Mouse (Mus musculus): ENCODE data around the gene Ipo8. TPM values are rescaled to one million over a fixed set of nuclear protein-coding genes. Genes with fewer than 3 reads are reported as not detected.
A peak's percentile ranks its signal among the peaks of the same experiment; 100 is the strongest.

Ipo8 gene
- 10 to 100 TPM; 13.7 to 93.0 (median 68.8) TPM for total RNA-seq (2018; cell fraction: chromatin; rRNA removed)
- total RNA-seq (2018; cell fraction: cytosol; rRNA removed): 10 to 100 TPM; 17.0 to 29.3 (median 23.8) TPM
- total RNA-seq (2018; cell fraction: nucleus; rRNA removed): 10 to 100 TPM; 11.2 to 77.2 (median 37.2) TPM
- polyA plus RNA-seq (2018): 13.5 to 24.2 TPM (median 16.9 TPM) in 3 replicates

GRCm38 (mm10) chr6:148830748-148831727 is at the start of gene Ipo8:
Gene Ipo8 (minus strand): TSS chr6:148831467.
- WGBS (ENCODE audit: missing documents): 2% methylated on average over 47 of the region's 47 CpGs
- Histone ChIP-seq H3K79me2 (ENCODE audit: inconsistent target) (peaks cover 52% of the 10 kb centered on the region), H3K36me3 (ENCODE audit: inconsistent target) (no peaks in the 10 kb centered on the region), H3K4me3 (ENCODE audit: inconsistent target) (peak within 1 kb of the TSS; percentile 99), H3K27ac (peak within 1 kb of the TSS; percentile 12; the same call in 1 of the 2 replicates)

- no peak overlapping the region for H3K4me3 ChIP-seq (ENCODE audit: inconsistent target)
- WGBS (ENCODE audit: missing documents): 91% methylated on average over 1 of the region's 1 CpGs
- H3K36me3 ChIP-seq (ENCODE audit: inconsistent target): no peaks in the 10 kb centered on the region
- no peak overlapping the region for H3K27ac ChIP-seq
- H3K79me2 ChIP-seq (ENCODE audit: inconsistent target): no peaks in the 10 kb centered on the region
Measured at GRCm38 (mm10) chr6:148873911-148874310, 42.6 kb upstream of the Ipo8 start.

GRCm38 (mm10) chr6:148845629-148846028 is 14.4 kb upstream of the Ipo8 start:
- H3K36me3 ChIP-seq (ENCODE audit: inconsistent target): no peaks in the 10 kb centered on the region
- H3K4me3 ChIP-seq (ENCODE audit: inconsistent target): no peak overlapping the region
- no peak overlapping the region for H3K27ac ChIP-seq
- no peaks in the 10 kb centered on the region for H3K79me2 ChIP-seq (ENCODE audit: inconsistent target)

GRCm38 (mm10) chr6:148841760-148842159 is 10.5 kb upstream of the Ipo8 start:
- 100% methylated on average over 1 of the region's 1 CpGs for WGBS (ENCODE audit: missing documents)
- H3K27ac ChIP-seq: no peak overlapping the region
- no peaks in the 10 kb centered on the region for H3K36me3 ChIP-seq (ENCODE audit: inconsistent target)
- no peak overlapping the region for H3K4me3 ChIP-seq (ENCODE audit: inconsistent target)
- H3K79me2 ChIP-seq (ENCODE audit: inconsistent target): no peaks in the 10 kb centered on the region

DNA sequence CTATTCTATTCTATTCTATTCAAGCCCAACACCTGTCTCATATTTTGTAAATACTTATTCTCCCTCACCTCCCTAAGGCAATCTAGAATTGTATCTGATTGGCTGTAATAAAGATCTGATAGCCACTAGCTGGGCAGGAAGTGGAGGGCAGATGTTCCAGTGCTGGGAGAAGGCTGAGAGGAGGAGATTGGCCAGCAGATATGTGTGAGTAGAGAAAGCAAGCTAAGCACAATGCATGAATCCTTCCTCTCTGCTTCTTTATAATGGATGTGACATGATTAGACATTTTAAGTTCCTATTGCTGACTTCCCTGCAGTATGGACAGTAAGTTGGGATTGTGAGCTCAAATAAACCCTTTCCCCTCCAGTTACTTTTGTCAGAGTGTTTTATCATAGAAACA is 7.2 kb upstream of the Ipo8 start:
- no peak overlapping the region for H3K4me3 ChIP-seq (ENCODE audit: inconsistent target)
- no peak overlapping the region for H3K27ac ChIP-seq
- H3K79me2 ChIP-seq (ENCODE audit: inconsistent target): no peaks in the 10 kb centered on the region
- no peaks in the 10 kb centered on the region for H3K36me3 ChIP-seq (ENCODE audit: inconsistent target)

DNA sequence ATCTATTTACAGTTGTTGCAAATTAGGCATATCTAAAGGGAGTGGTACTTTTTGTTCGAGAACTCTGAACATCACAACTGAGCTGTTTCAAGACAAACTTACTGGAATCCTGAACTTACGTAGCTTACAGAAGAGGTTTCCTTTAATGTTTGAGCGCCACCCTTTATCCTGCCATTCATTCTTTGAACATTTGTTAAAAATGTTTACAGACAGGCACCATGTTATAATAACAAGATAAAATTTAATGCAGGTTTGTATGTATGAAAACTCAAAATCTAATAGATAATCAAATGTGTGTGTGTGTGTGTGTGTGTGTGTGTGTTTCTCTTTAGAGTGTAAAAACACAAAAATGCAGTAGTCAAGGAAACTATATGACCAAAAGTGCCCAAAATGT is 458 bp upstream of the Ipo8 start:
- Histone ChIP-seq H3K4me3 (ENCODE audit: inconsistent target) (peak overlapping the region; percentile 99), H3K79me2 (ENCODE audit: inconsistent target) (peaks cover 45% of the 10 kb centered on the region), H3K36me3 (ENCODE audit: inconsistent target) (no peaks in the 10 kb centered on the region), H3K27ac (no peak overlapping the region)
- 34% methylated on average over 3 of the region's 3 CpGs for WGBS (ENCODE audit: missing documents)

- peak overlapping the region; percentile 99 for H3K4me3 ChIP-seq (ENCODE audit: inconsistent target)
- H3K79me2 ChIP-seq (ENCODE audit: inconsistent target): peaks cover 59% of the 10 kb centered on the region
- WGBS (ENCODE audit: missing documents): 3% methylated on average over 3 of the region's 3 CpGs
Measured at GRCm38 (mm10) chr6:148830355-148830747, 916 bp downstream of the Ipo8 start.

DNA sequence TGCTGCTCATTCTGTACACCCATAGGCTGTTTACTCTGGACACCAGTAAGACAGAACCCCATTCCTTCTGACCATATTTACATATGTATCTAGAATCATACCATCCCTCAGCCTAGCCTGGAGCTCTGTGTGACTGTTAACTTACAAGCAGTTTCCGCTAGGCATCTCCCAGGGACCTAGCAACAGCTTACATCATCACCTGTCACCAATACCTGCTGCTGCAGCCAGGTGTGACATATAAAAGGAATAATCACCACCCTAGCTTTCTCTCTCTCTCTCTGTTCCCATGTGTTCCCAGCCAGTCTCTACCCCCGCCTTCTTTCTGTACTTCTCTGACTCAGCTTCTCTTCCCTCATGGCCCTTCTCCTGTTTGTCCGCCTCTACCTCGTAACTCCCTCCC is 5.1 kb downstream of the Ipo8 start:
- 98% methylated on average over 4 of the region's 4 CpGs for WGBS (ENCODE audit: missing documents)
- no peak overlapping the region for H3K4me3 ChIP-seq (ENCODE audit: inconsistent target)

More at GRCm38 (mm10) chr6:148830355-148830747, 916 bp downstream of the Ipo8 start:
- no peaks in the 10 kb centered on the region for H3K36me3 ChIP-seq (ENCODE audit: inconsistent target)
- no peak overlapping the region for H3K27ac ChIP-seq

DNA sequence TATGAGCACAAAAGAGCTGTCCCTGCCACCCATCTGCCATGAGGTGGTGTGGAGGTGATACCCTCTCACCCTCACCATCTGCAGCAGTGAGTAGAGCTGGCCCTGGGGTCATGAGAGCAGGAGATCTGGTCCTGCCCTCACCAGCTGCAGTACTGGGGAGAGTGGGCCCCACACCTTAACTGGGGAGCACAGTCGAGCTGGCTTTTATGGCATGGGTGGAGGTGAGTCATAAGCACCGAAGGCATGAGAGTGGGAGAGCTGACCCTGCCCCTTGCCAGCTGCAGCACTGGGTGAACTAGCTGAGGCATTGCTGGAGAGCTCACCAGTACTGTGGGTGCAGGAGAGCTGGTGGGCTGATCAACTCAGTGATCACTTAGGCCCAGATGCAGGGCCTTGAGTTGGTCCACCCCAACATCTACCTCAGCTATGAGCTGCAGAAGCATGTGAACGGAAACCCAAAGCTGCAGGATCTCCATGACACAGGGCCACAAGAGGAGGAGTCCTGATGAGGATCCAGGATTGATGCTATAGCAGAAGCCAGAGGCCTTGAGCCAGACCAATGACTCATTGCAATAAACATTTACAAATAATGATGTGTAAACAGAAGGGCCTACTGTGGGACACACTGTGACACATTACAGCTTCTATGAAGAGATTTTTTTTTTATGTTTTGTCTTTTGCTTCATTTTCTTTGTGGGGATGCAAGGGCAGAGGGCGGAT is 12.5 kb downstream of the Ipo8 start:
- WGBS (ENCODE audit: missing documents): 86% methylated on average over 4 of the region's 4 CpGs
- peaks cover 51% of the 10 kb centered on the region for H3K36me3 ChIP-seq (ENCODE audit: inconsistent target)
- no peaks in the 10 kb centered on the region for H3K79me2 ChIP-seq (ENCODE audit: inconsistent target)
- H3K27ac ChIP-seq: no peak overlapping the region
- no peak overlapping the region for H3K4me3 ChIP-seq (ENCODE audit: inconsistent target)

More for the DNA sequence above, 5.1 kb downstream of the Ipo8 start:
- Histone ChIP-seq H3K79me2 (ENCODE audit: inconsistent target) (peaks cover 60% of the 10 kb centered on the region), H3K36me3 (ENCODE audit: inconsistent target) (peaks cover 4% of the 10 kb centered on the region; the same call in 1 of the 2 replicates), H3K27ac (no peak overlapping the region)

DNA sequence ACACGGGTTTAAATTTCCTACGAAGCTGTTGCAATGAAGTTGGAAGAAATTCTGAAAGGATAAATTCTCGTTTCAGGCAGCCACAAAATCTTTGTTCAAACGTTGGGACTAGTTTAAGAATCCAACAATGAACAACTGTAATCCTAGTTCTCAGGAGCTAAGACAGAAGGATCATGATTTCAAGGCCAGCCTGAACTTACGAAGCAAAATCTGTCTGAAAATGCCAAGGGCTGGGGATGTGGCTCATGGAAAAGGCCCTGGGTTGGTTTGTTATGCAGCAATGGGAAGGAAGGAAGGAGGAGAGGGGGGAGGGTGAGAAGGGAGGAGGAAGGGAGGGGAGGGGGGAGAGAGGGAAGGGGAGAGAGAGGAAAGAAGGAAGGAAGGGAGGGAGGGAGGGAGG is 14.5 kb downstream of the Ipo8 start:
- Histone ChIP-seq H3K36me3 (ENCODE audit: inconsistent target) (peaks cover 50% of the 10 kb centered on the region), H3K27ac (no peak overlapping the region), H3K4me3 (ENCODE audit: inconsistent target) (no peak overlapping the region), H3K79me2 (ENCODE audit: inconsistent target) (no peaks in the 10 kb centered on the region)
- 87% methylated on average over 5 of the region's 5 CpGs for WGBS (ENCODE audit: missing documents)

GRCm38 (mm10) chr6:148811117-148811516 is 20.1 kb downstream of the Ipo8 start:
- Histone ChIP-seq H3K4me3 (ENCODE audit: inconsistent target) (no peak overlapping the region), H3K79me2 (ENCODE audit: inconsistent target) (no peaks in the 10 kb centered on the region), H3K36me3 (ENCODE audit: inconsistent target) (peaks cover 60% of the 10 kb centered on the region), H3K27ac (no peak overlapping the region)
- WGBS (ENCODE audit: missing documents): 86% methylated on average over 2 of the region's 2 CpGs

- peaks cover 61% of the 10 kb centered on the region for H3K36me3 ChIP-seq (ENCODE audit: inconsistent target)
- 91% methylated on average over 4 of the region's 4 CpGs for WGBS (ENCODE audit: missing documents)
- no peak overlapping the region for H3K4me3 ChIP-seq (ENCODE audit: inconsistent target)
- no peak overlapping the region for H3K27ac ChIP-seq
- no peaks in the 10 kb centered on the region for H3K79me2 ChIP-seq (ENCODE audit: inconsistent target)
Measured at GRCm38 (mm10) chr6:148799773-148800172, 31.5 kb downstream of the Ipo8 start.

- Histone ChIP-seq H3K27ac (no peak overlapping the region), H3K36me3 (ENCODE audit: inconsistent target) (peaks cover 46% of the 10 kb centered on the region), H3K4me3 (ENCODE audit: inconsistent target) (no peak overlapping the region), H3K79me2 (ENCODE audit: inconsistent target) (no peaks in the 10 kb centered on the region)
- WGBS (ENCODE audit: missing documents): 100% methylated on average over 2 of the region's 2 CpGs
Measured at GRCm38 (mm10) chr6:148795145-148795544, 36.1 kb downstream of the Ipo8 start.

GRCm38 (mm10) chr6:148789010-148789673 is 42.1 kb downstream of the Ipo8 start:
- WGBS (ENCODE audit: missing documents): 96% methylated on average over 9 of the region's 9 CpGs

More at GRCm38 (mm10) chr6:148789010-148789673, 42.1 kb downstream of the Ipo8 start:
- Histone ChIP-seq H3K79me2 (ENCODE audit: inconsistent target) (no peaks in the 10 kb centered on the region), H3K36me3 (ENCODE audit: inconsistent target) (peaks cover 32% of the 10 kb centered on the region), H3K27ac (no peak overlapping the region), H3K4me3 (ENCODE audit: inconsistent target) (no peak overlapping the region)
